Mouse (Mus musculus) hindbrain, embryonic 15.5 days (tissue): ENCODE results near the gene Rcn3. TPM values are rescaled to one million over a fixed set of nuclear protein-coding genes. Genes with fewer than 3 reads are reported as not detected.

Experiments
- ATAC-seq: fragments of 200-750 bp; cut with Nextera tagmentation; 2 replicates; pipeline ENCODE4 v1.8.0; 2017; ENCODE audit warnings: low read depth, moderate number of reproducible peaks, moderate TSS enrichment; ENCODE audit not compliant: low FRiP score
- H3K27ac ChIP-seq: fragments of 300-500 bp; sonication (generic); replicated peaks from 2 replicates; pipeline ENCODE4 v1.5.1; 2015; ENCODE audit warnings: mild to moderate bottlenecking, inconsistent platforms
- H3K27me3 ChIP-seq: fragments of 300-500 bp; sonication (generic); 2 replicates; pipeline ENCODE4 v1.6.1; 2015; ENCODE audit warnings: control low read depth, inconsistent platforms
- H3K36me3 ChIP-seq: fragments of 300-500 bp; sonication (generic); 2 replicates; pipeline ENCODE4 v1.6.1; 2015; ENCODE audit warnings: control low read depth, inconsistent platforms
- H3K4me1 ChIP-seq: fragments of 300-500 bp; sonication (generic); replicated peaks from 2 replicates; pipeline ENCODE4 v1.6.1; 2015; ENCODE audit warnings: control low read depth, inconsistent platforms
- H3K4me2 ChIP-seq: fragments of 300-500 bp; sonication (generic); 2 replicates; pipeline ENCODE4 v1.6.1; 2015; ENCODE audit warnings: moderate library complexity, mild to moderate bottlenecking, inconsistent platforms
- H3K4me3 ChIP-seq: fragments of 300-500 bp; sonication (generic); 2 replicates; pipeline ENCODE4 v1.5.1; 2015; ENCODE audit warnings: mild to moderate bottlenecking, inconsistent platforms
- H3K9ac ChIP-seq: fragments of 300-500 bp; sonication (generic); 2 replicates; pipeline ENCODE4 v1.6.1; 2015; ENCODE audit warnings: inconsistent platforms
- H3K9me3 ChIP-seq: fragments of 300-500 bp; sonication (generic); 2 replicates; pipeline ENCODE4 v1.6.1; 2016; ENCODE audit warnings: control low read depth, inconsistent platforms
- WGBS: fragments of 180-500 bp; shearing (Covaris S2); methylation state at CpG from one replicate; pipeline ENCODE4 v1.1.7; 2015; 5-methylcytosine and 5-hydroxymethylcytosine counted together
- polyA plus RNA-seq: library from polyadenylated mRNA; unstranded; fragments of >200 nt; fragmentation: Nextera tagmentation; extraction: Ambion mirVana; gene quantifications from 2 replicates; pipeline ENCODE4 v1.2.1, GENCODE M21; 2015

Gene Rcn3
- polyA plus RNA-seq, 1 experiment from 2014 or later = 71.7 TPM

- H3K9ac ChIP-seq = no peak overlapping the region
- H3K9me3 ChIP-seq = no peaks in the 10 kb centered on the region
- H3K27ac ChIP-seq = no peak overlapping the region
- H3K27me3 ChIP-seq = no peaks in the 10 kb centered on the region
- H3K4me3 ChIP-seq = no peak overlapping the region
- 96% methylated on average over 20 of the region's 23 CpGs for WGBS
- H3K4me1 ChIP-seq = peaks cover 21% of the 10 kb centered on the region
- peaks cover 60% of the 10 kb centered on the region for H3K36me3 ChIP-seq
- no peak for ATAC-seq
- H3K4me2 ChIP-seq = no peak overlapping the region
These were observed 42.9 kb downstream of the Rcn3 start for GRCm38 (mm10) chr7:45048923-45049657.

- H3K9me3 ChIP-seq = no peaks in the 10 kb centered on the region
- no peak overlapping the region for H3K4me3 ChIP-seq
- no peak overlapping the region for H3K4me2 ChIP-seq
- ATAC-seq = no peak
- 91% methylated on average over 38 of the region's 38 CpGs for WGBS
- no peak overlapping the region for H3K9ac ChIP-seq
- peaks cover 68% of the 10 kb centered on the region for H3K36me3 ChIP-seq
- H3K27ac ChIP-seq = no peak overlapping the region
- peaks cover 17% of the 10 kb centered on the region for H3K4me1 ChIP-seq
- no peaks in the 10 kb centered on the region for H3K27me3 ChIP-seq
These were observed 43.8 kb downstream of the Rcn3 start for GRCm38 (mm10) chr7:45048001-45048890.

GRCm38 (mm10) chr7:45047491-45047890 is 44.5 kb downstream of the Rcn3 start:
- 98% methylated on average over 14 of the region's 14 CpGs for WGBS
- H3K27ac ChIP-seq = no peak overlapping the region
- H3K4me1 ChIP-seq = peaks cover 17% of the 10 kb centered on the region
- H3K4me2 ChIP-seq = no peak overlapping the region
- H3K9ac ChIP-seq = no peak overlapping the region
- H3K9me3 ChIP-seq = no peaks in the 10 kb centered on the region
- H3K27me3 ChIP-seq = no peaks in the 10 kb centered on the region
- no peak for ATAC-seq
- H3K36me3 ChIP-seq = peaks cover 75% of the 10 kb centered on the region
- H3K4me3 ChIP-seq = no peak overlapping the region

GRCm38 (mm10) chr7:45046853-45047350 is 45.1 kb downstream of the Rcn3 start:
- H3K4me2 ChIP-seq = no peak overlapping the region
- no peaks in the 10 kb centered on the region for H3K9me3 ChIP-seq
- no peak overlapping the region for H3K9ac ChIP-seq
- peaks cover 81% of the 10 kb centered on the region for H3K36me3 ChIP-seq
- no peaks in the 10 kb centered on the region for H3K27me3 ChIP-seq
- no peak overlapping the region for H3K4me3 ChIP-seq
- 96% methylated on average over 26 of the region's 26 CpGs for WGBS
- peaks cover 17% of the 10 kb centered on the region for H3K4me1 ChIP-seq
- ATAC-seq = no peak
- no peak overlapping the region for H3K27ac ChIP-seq

- H3K4me2 ChIP-seq = no peak overlapping the region
- H3K4me3 ChIP-seq = no peak overlapping the region
- H3K4me1 ChIP-seq = peaks cover 6% of the 10 kb centered on the region
- no peak overlapping the region for H3K9ac ChIP-seq
- no peak overlapping the region for H3K27ac ChIP-seq
- H3K36me3 ChIP-seq = peaks cover 93% of the 10 kb centered on the region
- H3K27me3 ChIP-seq = no peaks in the 10 kb centered on the region
- H3K9me3 ChIP-seq = no peaks in the 10 kb centered on the region
- 92% methylated on average over 22 of the region's 22 CpGs for WGBS
- no peak for ATAC-seq
These were observed 46.3 kb downstream of the Rcn3 start for GRCm38 (mm10) chr7:45045741-45046140.

- Histone ChIP-seq H3K9me3 (no peaks in the 10 kb centered on the region), H3K9ac (no peak overlapping the region), H3K27me3 (no peaks in the 10 kb centered on the region), H3K36me3 (peaks cover 96% of the 10 kb centered on the region), H3K4me3 (no peak overlapping the region), H3K27ac (no peak overlapping the region), H3K4me1 (no peaks in the 10 kb centered on the region), H3K4me2 (no peak overlapping the region)
- no peak for ATAC-seq
- WGBS = 94% methylated on average over 14 of the region's 14 CpGs
These were observed 48.7 kb downstream of the Rcn3 start for GRCm38 (mm10) chr7:45043307-45043706.

- no peak overlapping the region for H3K27ac ChIP-seq
- H3K27me3 ChIP-seq = no peaks in the 10 kb centered on the region
- no peak overlapping the region for H3K9ac ChIP-seq
- H3K4me1 ChIP-seq = no peaks in the 10 kb centered on the region
- H3K9me3 ChIP-seq = no peaks in the 10 kb centered on the region
- 98% methylated on average over 9 of the region's 9 CpGs for WGBS
- H3K36me3 ChIP-seq = peaks cover 96% of the 10 kb centered on the region
- ATAC-seq = no peak
- H3K4me2 ChIP-seq = no peak overlapping the region
- H3K4me3 ChIP-seq = no peak overlapping the region
These were observed 51.2 kb downstream of the Rcn3 start for GRCm38 (mm10) chr7:45040851-45041250.

GRCm38 (mm10) chr7:45038411-45038810 is 53.6 kb downstream of the Rcn3 start:
- Histone ChIP-seq H3K36me3 (peaks cover 97% of the 10 kb centered on the region), H3K9me3 (no peaks in the 10 kb centered on the region), H3K4me1 (no peaks in the 10 kb centered on the region), H3K4me3 (no peak overlapping the region), H3K27me3 (no peaks in the 10 kb centered on the region), H3K9ac (no peak overlapping the region), H3K27ac (no peak overlapping the region), H3K4me2 (no peak overlapping the region)
- 95% methylated on average over 9 of the region's 9 CpGs for WGBS
- no peak for ATAC-seq

GRCm38 (mm10) chr7:45037720-45038361 is 54.2 kb downstream of the Rcn3 start:
- Histone ChIP-seq H3K4me3 (no peak overlapping the region), H3K4me1 (no peaks in the 10 kb centered on the region), H3K9me3 (no peaks in the 10 kb centered on the region), H3K9ac (no peak overlapping the region), H3K4me2 (no peak overlapping the region), H3K27me3 (no peaks in the 10 kb centered on the region), H3K27ac (no peak overlapping the region), H3K36me3 (peaks cover 97% of the 10 kb centered on the region)
- no peak for ATAC-seq
- 72% methylated on average over 7 of the region's 7 CpGs for WGBS

GRCm38 (mm10) chr7:45036702-45037101 is 55.3 kb downstream of the Rcn3 start:
- Histone ChIP-seq H3K36me3 (peaks cover 97% of the 10 kb centered on the region), H3K9ac (no peak overlapping the region), H3K4me3 (no peak overlapping the region), H3K4me1 (no peaks in the 10 kb centered on the region), H3K27me3 (no peaks in the 10 kb centered on the region), H3K9me3 (no peaks in the 10 kb centered on the region), H3K27ac (no peak overlapping the region), H3K4me2 (no peak overlapping the region)
- ATAC-seq = no peak
- 88% methylated on average over 11 of the region's 11 CpGs for WGBS

GRCm38 (mm10) chr7:45035631-45036030 is 56.4 kb downstream of the Rcn3 start:
- no peak overlapping the region for H3K4me3 ChIP-seq
- H3K4me1 ChIP-seq = no peaks in the 10 kb centered on the region
- no peak overlapping the region for H3K4me2 ChIP-seq
- WGBS = 92% methylated on average over 3 of the region's 3 CpGs
- peaks cover 96% of the 10 kb centered on the region for H3K36me3 ChIP-seq
- H3K9me3 ChIP-seq = no peaks in the 10 kb centered on the region
- H3K27ac ChIP-seq = no peak overlapping the region
- ATAC-seq = no peak
- no peak overlapping the region for H3K9ac ChIP-seq
- no peaks in the 10 kb centered on the region for H3K27me3 ChIP-seq
